Mouse (Mus musculus) liver, postnatal 0 days (tissue): ENCODE results near the gene Acacb. TPM values are rescaled to one million over a fixed set of nuclear protein-coding genes. Genes with fewer than 3 reads are reported as not detected.
A peak's percentile ranks its signal among the peaks of the same experiment; 100 is the strongest.

ENCODE experiments used
- ATAC-seq: fragments of 200-750 bp; cut with Nextera tagmentation; 2 replicates; pipeline ENCODE4 v1.8.0; 2017; ENCODE audit warnings: mild to moderate bottlenecking, moderate library complexity
- DNase-seq: peaks from one replicate; pipeline ENCODE4 v3.0.0-alpha.2; 2016
- H3K27ac ChIP-seq: fragments of 300-500 bp; sonication (generic); 2 replicates; pipeline ENCODE4 v1.5.1; 2014; ENCODE audit warnings: antibody characterized with exemption, moderate library complexity, mild to moderate bottlenecking, low read depth
- H3K27me3 ChIP-seq: fragments of 300-500 bp; sonication (generic); 2 replicates; pipeline ENCODE4 v1.6.1; 2014; ENCODE audit warnings: low read length, control low read depth, mixed read lengths; ENCODE audit not compliant: insufficient read depth
- H3K36me3 ChIP-seq: fragments of 300-500 bp; sonication (generic); replicated peaks from 2 replicates; pipeline ENCODE4 v1.6.1; 2014; ENCODE audit warnings: mild to moderate bottlenecking, control low read depth, low read length, moderate library complexity, mixed read lengths; ENCODE audit not compliant: insufficient read depth
- H3K4me1 ChIP-seq: fragments of 300-500 bp; sonication (generic); 2 replicates; pipeline ENCODE4 v1.6.1; 2014; ENCODE audit warnings: antibody characterized with exemption, mild to moderate bottlenecking, control low read depth; ENCODE audit not compliant: insufficient read depth
- H3K4me2 ChIP-seq: fragments of 300-500 bp; sonication (generic); 2 replicates; pipeline ENCODE4 v1.6.1; 2014; ENCODE audit warnings: low read depth, mild to moderate bottlenecking, low read length, moderate library complexity, mixed read lengths
- H3K4me3 ChIP-seq: fragments of 300-500 bp; sonication (generic); 2 replicates; pipeline ENCODE4 v1.5.1; 2014; ENCODE audit warnings: low read depth, low read length
- H3K9ac ChIP-seq: fragments of 300-500 bp; sonication (generic); replicated peaks from 2 replicates; pipeline ENCODE4 v1.6.1; 2014; ENCODE audit warnings: mild to moderate bottlenecking, moderate library complexity
- H3K9me3 ChIP-seq: fragments of 300-500 bp; sonication (generic); 2 replicates; pipeline ENCODE4 v1.6.1; 2016; ENCODE audit warnings: mild to moderate bottlenecking, control low read depth, low read length, mixed read lengths
- CTCF ChIP-seq: sonication (generic); IDR thresholded peaks from 2 replicates; pipeline ENCODE4 v1.5.1; 2016; ENCODE audit warnings: antibody characterized with exemption, low read depth
- EP300 ChIP-seq: IDR thresholded peaks from 2 replicates; pipeline ENCODE4 v1.6.1; 2016; ENCODE audit warnings: antibody characterized with exemption, low read depth, mild to moderate bottlenecking
- WGBS: fragments of 180-500 bp; shearing (Covaris S2); extraction: QIAGEN DNeasy Blood & Tissue Kit; methylation state at CpG from one replicate; pipeline ENCODE4 v1.1.7; 2014; ENCODE audit not compliant: insufficient replicate concordance; 5-methylcytosine and 5-hydroxymethylcytosine counted together
- polyA plus RNA-seq: library from polyadenylated mRNA; unstranded; fragments of >200 nt; fragmentation: Nextera tagmentation; extraction: Ambion mirVana; gene quantifications from 2 replicates; pipeline ENCODE4 v1.2.1, GENCODE M21; 2015

Gene Acacb
- polyA plus RNA-seq, 1 experiment from 2014 or later = 1.2 TPM

DNA sequence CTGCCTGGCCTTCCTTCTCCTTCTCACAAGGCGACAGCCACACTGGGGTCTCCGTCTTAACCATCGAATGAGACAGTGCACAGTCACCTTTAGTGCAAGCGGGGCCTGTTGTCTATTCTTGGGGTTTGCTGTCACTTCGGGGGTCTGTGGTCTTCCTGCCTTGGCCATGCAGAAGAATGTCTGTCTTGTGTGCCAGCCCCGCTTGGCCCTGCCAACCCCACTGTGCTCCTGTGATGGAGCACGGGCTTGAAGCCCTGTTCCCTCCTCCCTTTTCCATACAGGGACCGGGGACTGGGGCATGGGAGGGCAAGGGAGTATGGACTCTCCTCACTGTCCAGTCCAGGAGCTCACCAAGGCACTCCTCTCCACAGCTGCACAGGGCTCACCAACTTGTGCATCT, 118.5 kb downstream of the Acacb start:
- TF ChIP-seq CTCF (no peak), EP300 (no peak)
- Histone ChIP-seq H3K27me3 (peaks cover 8% of the 10 kb centered on the region; the same call in 1 of the 2 replicates), H3K4me1 (no peaks in the 10 kb centered on the region), H3K4me2 (no peak overlapping the region), H3K36me3 (no peaks in the 10 kb centered on the region), H3K9me3 (no peaks in the 10 kb centered on the region), H3K27ac (no peak overlapping the region), H3K4me3 (no peak overlapping the region), H3K9ac (no peak overlapping the region)
- no peak for ATAC-seq
- DNase-seq = no peak
- WGBS = 64% methylated on average over 8 of the region's 8 CpGs

DNA sequence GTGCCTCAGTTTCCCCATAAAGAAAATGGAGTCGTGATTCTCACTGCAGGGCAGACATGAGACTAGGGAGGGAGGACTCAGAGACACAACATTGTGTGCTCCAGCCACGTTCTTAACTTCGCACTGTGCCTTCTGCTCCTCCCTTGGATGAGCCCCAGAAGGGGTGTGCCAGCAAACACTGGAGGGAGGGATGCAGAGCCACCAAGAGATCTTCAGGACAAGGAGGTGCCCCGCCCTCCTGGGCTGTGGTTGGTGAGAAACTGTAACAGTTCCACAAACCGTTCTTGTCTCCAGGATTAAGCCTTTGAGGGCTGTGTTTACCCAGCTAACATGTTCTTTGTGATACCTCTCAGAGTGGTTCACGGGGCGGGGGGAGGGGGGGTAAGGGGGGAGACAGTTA, 122.3 kb downstream of the Acacb start:
- H3K36me3 ChIP-seq = no peaks in the 10 kb centered on the region
- TF ChIP-seq EP300 (no peak), CTCF (no peak)
- H3K4me3 ChIP-seq = no peak overlapping the region
- peaks cover 43% of the 10 kb centered on the region for H3K27me3 ChIP-seq
- H3K9ac ChIP-seq = no peak overlapping the region
- H3K4me1 ChIP-seq = no peaks in the 10 kb centered on the region
- DNase-seq = no peak
- H3K27ac ChIP-seq = no peak overlapping the region
- no peak for ATAC-seq
- no peak overlapping the region for H3K4me2 ChIP-seq
- WGBS = 15% methylated on average over 7 of the region's 7 CpGs
- no peaks in the 10 kb centered on the region for H3K9me3 ChIP-seq

DNA sequence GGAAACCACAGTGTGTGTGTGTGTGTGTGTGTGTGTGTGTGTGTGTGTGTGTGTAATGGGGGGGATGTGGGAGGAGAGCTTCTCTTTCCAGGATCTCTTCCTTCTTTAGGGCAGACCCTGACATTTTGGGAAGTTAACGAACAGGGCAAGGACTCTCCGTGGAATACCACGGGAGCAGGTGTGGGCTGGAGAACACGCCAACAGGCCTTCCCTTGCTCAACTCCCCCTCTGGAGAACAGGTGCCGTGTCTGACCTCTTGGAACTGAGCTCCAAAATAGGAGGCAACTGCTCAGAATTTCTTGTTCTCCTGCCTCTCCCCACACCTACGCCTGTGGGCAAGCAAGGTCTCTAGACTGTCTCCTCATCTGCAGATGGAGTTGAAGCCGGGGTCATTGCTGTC, 123.2 kb downstream of the Acacb start:
- H3K9me3 ChIP-seq = no peaks in the 10 kb centered on the region
- DNase-seq (no peak), ATAC-seq (no peak)
- no peak overlapping the region for H3K9ac ChIP-seq
- TF ChIP-seq EP300 = no peak
- no peak for TF ChIP-seq CTCF
- no peaks in the 10 kb centered on the region for H3K4me1 ChIP-seq
- H3K27me3 ChIP-seq = peaks cover 51% of the 10 kb centered on the region
- no peak overlapping the region for H3K4me3 ChIP-seq
- no peaks in the 10 kb centered on the region for H3K36me3 ChIP-seq
- WGBS = 22% methylated on average over 7 of the region's 7 CpGs
- no peak overlapping the region for H3K27ac ChIP-seq
- no peak overlapping the region for H3K4me2 ChIP-seq

DNA sequence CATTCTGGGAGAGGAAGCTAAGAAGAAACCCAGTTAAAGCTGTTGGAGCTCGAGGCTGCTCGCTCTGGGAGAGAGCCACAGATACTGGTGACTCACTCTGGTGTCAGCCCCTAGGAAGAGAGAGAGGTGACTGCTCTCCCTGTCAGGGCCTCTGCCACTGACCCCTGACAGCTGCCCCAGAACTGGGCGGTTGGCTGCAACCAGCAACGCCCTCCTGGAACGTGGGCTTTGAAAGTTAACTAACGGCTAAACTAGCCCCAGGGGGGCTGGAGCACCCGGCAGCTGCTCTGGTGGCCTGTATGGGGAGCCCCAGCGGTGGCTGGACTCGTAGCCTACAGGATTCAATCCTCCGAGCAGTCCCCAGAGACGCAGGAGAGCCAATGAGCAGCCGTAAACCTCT, 123.6 kb downstream of the Acacb start:
- DNase-seq = no peak
- Histone ChIP-seq H3K4me1 (no peaks in the 10 kb centered on the region), H3K9me3 (no peaks in the 10 kb centered on the region), H3K9ac (no peak overlapping the region), H3K27ac (no peak overlapping the region), H3K27me3 (peaks cover 56% of the 10 kb centered on the region), H3K4me3 (no peak overlapping the region), H3K4me2 (no peak overlapping the region), H3K36me3 (no peaks in the 10 kb centered on the region)
- no peak for TF ChIP-seq EP300
- TF ChIP-seq CTCF = no peak
- WGBS = 21% methylated on average over 12 of the region's 12 CpGs
- peak; percentile 69 for ATAC-seq

DNA sequence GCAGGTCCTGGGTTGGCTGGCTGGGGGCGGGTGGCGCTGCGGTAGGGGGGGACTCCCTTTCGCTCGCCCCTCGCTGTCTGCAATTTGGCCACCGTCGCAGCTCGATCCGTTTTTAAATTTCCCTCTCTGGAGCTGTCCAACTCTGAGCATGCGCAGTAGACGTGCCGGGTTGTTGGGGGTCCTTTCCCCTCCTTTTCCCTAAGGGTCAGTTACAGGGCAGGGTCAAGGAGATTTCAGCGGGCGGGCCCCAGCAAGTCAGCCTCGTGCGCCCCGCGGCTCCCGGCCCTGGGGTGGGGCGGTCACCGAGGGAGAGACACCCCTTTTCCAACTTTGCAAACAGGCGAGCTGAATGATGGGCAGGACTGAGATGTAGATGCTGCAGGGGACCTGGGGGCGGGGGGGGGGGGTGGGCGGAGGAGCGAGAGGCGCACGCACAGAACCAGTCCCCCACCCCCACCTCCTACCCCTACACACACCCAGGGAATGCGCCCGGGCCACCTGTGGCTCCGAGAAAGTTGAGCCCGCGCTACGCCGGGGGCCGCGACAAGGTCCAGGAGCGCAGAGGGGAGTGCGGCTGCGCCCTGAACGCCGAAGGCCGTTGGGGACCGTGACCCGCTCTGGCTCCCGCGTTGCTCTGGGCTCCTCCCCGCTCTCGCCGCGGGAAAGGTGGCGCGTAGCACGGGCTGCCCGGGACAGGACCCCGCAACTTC, 127.5 kb downstream of the Acacb start, which contains the start of gene Foxn4:
Foxn4 (minus strand) TSS at position 115 of the 710 bp plus-strand sequence.
- H3K27me3 ChIP-seq = peaks cover 69% of the 10 kb centered on the region
- ATAC-seq (no peak), DNase-seq (no peak)
- WGBS = 1% methylated on average over 42 of the region's 56 CpGs
- H3K36me3 ChIP-seq = no peaks in the 10 kb centered on the region
- H3K9ac ChIP-seq = no peak within 1 kb of the TSS
- H3K27ac ChIP-seq = no peak within 1 kb of the TSS
- H3K9me3 ChIP-seq = no peaks in the 10 kb centered on the region
- H3K4me3 ChIP-seq = peak within 1 kb of the TSS; percentile 7; the same call in 1 of the 2 replicates
- no peak for TF ChIP-seq EP300
- no peak for TF ChIP-seq CTCF
- H3K4me1 ChIP-seq = no peaks in the 10 kb centered on the region
- H3K4me2 ChIP-seq = peak within 1 kb of the TSS; percentile 32

DNA sequence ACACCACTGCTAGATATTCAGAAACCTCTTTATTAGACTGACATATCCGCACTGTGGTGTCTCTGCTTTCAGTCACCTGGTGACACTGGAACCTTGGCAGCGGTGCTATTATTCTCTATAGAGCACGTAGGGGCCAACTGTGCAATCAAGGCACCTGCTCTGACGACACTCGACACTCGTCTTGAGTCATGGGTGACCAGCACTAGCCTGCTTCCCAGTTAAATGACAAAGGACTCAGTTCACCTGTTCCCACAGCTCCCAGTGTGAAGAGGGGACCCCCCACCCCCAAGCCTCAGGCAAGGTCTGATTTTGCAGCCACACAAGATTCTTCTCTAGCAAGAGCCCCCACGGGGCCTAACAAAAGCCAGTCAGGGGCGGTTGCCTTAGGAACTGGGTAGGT, 129.0 kb downstream of the Acacb start:
- 30% methylated on average over 8 of the region's 8 CpGs for WGBS
- TF ChIP-seq CTCF (no peak), EP300 (no peak)
- Histone ChIP-seq H3K36me3 (no peaks in the 10 kb centered on the region), H3K4me1 (no peaks in the 10 kb centered on the region), H3K27me3 (peaks cover 60% of the 10 kb centered on the region), H3K4me3 (no peak overlapping the region), H3K27ac (no peak overlapping the region), H3K4me2 (no peak overlapping the region), H3K9me3 (no peaks in the 10 kb centered on the region), H3K9ac (no peak overlapping the region)
- DNase-seq = no peak
- no peak for ATAC-seq
